Mouse (Mus musculus): ENCODE data around the gene Foxp1. TPM values are rescaled to one million over a fixed set of nuclear protein-coding genes. Genes with fewer than 3 reads are reported as not detected.

The Foxp1 gene
- polyA plus RNA-seq, 1 experiment from 2014 or later = 107 TPM

- H3K4me3 ChIP-seq = no peak overlapping the region
- peaks cover 29% of the 10 kb centered on the region for H3K4me1 ChIP-seq
- H3K9me3 ChIP-seq = peaks cover 4% of the 10 kb centered on the region
- no peak for DNase-seq (ENCODE audit: low spot score)
- H3K27ac ChIP-seq (replicated peaks) = no peak overlapping the region
- H3K27me3 ChIP-seq (replicated peaks; ENCODE audit: low read depth, poor library complexity, severe bottlenecking) = no peaks in the 10 kb centered on the region
- 71% methylated on average over 5 of the region's 5 CpGs for WGBS
- peaks cover 18% of the 10 kb centered on the region for H3K36me3 ChIP-seq (replicated peaks)
These were observed 451.8 kb downstream of the Foxp1 start for GRCm38 (mm10) chr6:99070710-99071109.

- Histone ChIP-seq H3K4me1 (peaks cover 38% of the 10 kb centered on the region), H3K4me3 (no peak overlapping the region), H3K36me3 (replicated peaks) (peaks cover 8% of the 10 kb centered on the region), H3K27ac (replicated peaks) (no peak overlapping the region), H3K27me3 (replicated peaks; ENCODE audit: low read depth, poor library complexity, severe bottlenecking) (no peaks in the 10 kb centered on the region), H3K9me3 (peaks cover under 1% of the 10 kb centered on the region; the same call in 1 of the 2 replicates)
- 95% methylated on average over 1 of the region's 1 CpGs for WGBS
- no peak for DNase-seq (ENCODE audit: low spot score)
These were observed 452.8 kb downstream of the Foxp1 start for GRCm38 (mm10) chr6:99069726-99070125.

GRCm38 (mm10) chr6:99065569-99066353 lies 456.8 kb downstream of the Foxp1 start:
- Histone ChIP-seq H3K27ac (replicated peaks) (peak overlapping the region; percentile 66), H3K4me1 (peaks cover 51% of the 10 kb centered on the region), H3K27me3 (replicated peaks; ENCODE audit: low read depth, poor library complexity, severe bottlenecking) (no peaks in the 10 kb centered on the region), H3K4me3 (no peak overlapping the region), H3K36me3 (replicated peaks) (peaks cover 3% of the 10 kb centered on the region; the same call in 1 of the 2 replicates), H3K9me3 (no peaks in the 10 kb centered on the region)
- WGBS = 34% methylated on average over 9 of the region's 9 CpGs
- DNase-seq (ENCODE audit: low spot score) = peak; percentile 31

- WGBS = 85% methylated on average over 10 of the region's 10 CpGs
- no peak overlapping the region for H3K4me3 ChIP-seq
- no peaks in the 10 kb centered on the region for H3K36me3 ChIP-seq (replicated peaks)
- 0 out of 2 replicates have a peak overlapping the region, but pooled peaks have one; percentile 32 for H3K27ac ChIP-seq (replicated peaks)
- H3K4me1 ChIP-seq = peaks cover 54% of the 10 kb centered on the region
- H3K27me3 ChIP-seq (replicated peaks; ENCODE audit: low read depth, poor library complexity, severe bottlenecking) = no peaks in the 10 kb centered on the region
- no peak for DNase-seq (ENCODE audit: low spot score)
- H3K9me3 ChIP-seq = no peaks in the 10 kb centered on the region
These were observed 458.5 kb downstream of the Foxp1 start for GRCm38 (mm10) chr6:99063982-99064484.

- WGBS = 81% methylated on average over 8 of the region's 8 CpGs
- Histone ChIP-seq H3K27me3 (replicated peaks; ENCODE audit: low read depth, poor library complexity, severe bottlenecking) (no peaks in the 10 kb centered on the region), H3K36me3 (replicated peaks) (no peaks in the 10 kb centered on the region), H3K4me3 (no peak overlapping the region), H3K4me1 (peaks cover 60% of the 10 kb centered on the region), H3K27ac (replicated peaks) (no peak overlapping the region; the same call in 1 of the 2 replicates), H3K9me3 (no peaks in the 10 kb centered on the region)
- DNase-seq (ENCODE audit: low spot score) = no peak
These were observed 459.6 kb downstream of the Foxp1 start for GRCm38 (mm10) chr6:99062931-99063330.

- peaks cover 34% of the 10 kb centered on the region for H3K4me1 ChIP-seq
- no peak for DNase-seq (ENCODE audit: low spot score)
- no peaks in the 10 kb centered on the region for H3K36me3 ChIP-seq (replicated peaks)
- no peaks in the 10 kb centered on the region for H3K27me3 ChIP-seq (replicated peaks; ENCODE audit: low read depth, poor library complexity, severe bottlenecking)
- no peak overlapping the region for H3K4me3 ChIP-seq
- H3K27ac ChIP-seq (replicated peaks) = no peak overlapping the region
- 74% methylated on average over 3 of the region's 3 CpGs for WGBS
- no peaks in the 10 kb centered on the region for H3K9me3 ChIP-seq
These were observed 463.8 kb downstream of the Foxp1 start for GRCm38 (mm10) chr6:99058688-99059087.

GRCm38 (mm10) chr6:99057113-99057553 lies 465.4 kb downstream of the Foxp1 start:
- peaks cover 22% of the 10 kb centered on the region for H3K4me1 ChIP-seq
- DNase-seq (ENCODE audit: low spot score) = no peak
- WGBS = 93% methylated on average over 4 of the region's 4 CpGs
- no peak overlapping the region for H3K4me3 ChIP-seq
- no peaks in the 10 kb centered on the region for H3K27me3 ChIP-seq (replicated peaks; ENCODE audit: low read depth, poor library complexity, severe bottlenecking)
- no peaks in the 10 kb centered on the region for H3K36me3 ChIP-seq (replicated peaks)
- no peak overlapping the region for H3K27ac ChIP-seq (replicated peaks)
- H3K9me3 ChIP-seq = no peaks in the 10 kb centered on the region

GRCm38 (mm10) chr6:99056379-99056778 lies 466.1 kb downstream of the Foxp1 start:
- Histone ChIP-seq H3K27me3 (replicated peaks; ENCODE audit: low read depth, poor library complexity, severe bottlenecking) (no peaks in the 10 kb centered on the region), H3K36me3 (replicated peaks) (no peaks in the 10 kb centered on the region), H3K27ac (replicated peaks) (no peak overlapping the region), H3K9me3 (no peaks in the 10 kb centered on the region), H3K4me1 (peaks cover 22% of the 10 kb centered on the region), H3K4me3 (no peak overlapping the region)
- 66% methylated on average over 2 of the region's 2 CpGs for WGBS
- no peak for DNase-seq (ENCODE audit: low spot score)

- Histone ChIP-seq H3K9me3 (no peaks in the 10 kb centered on the region), H3K27me3 (replicated peaks; ENCODE audit: low read depth, poor library complexity, severe bottlenecking) (no peaks in the 10 kb centered on the region), H3K36me3 (replicated peaks) (no peaks in the 10 kb centered on the region), H3K27ac (replicated peaks) (no peak overlapping the region), H3K4me1 (peaks cover 16% of the 10 kb centered on the region), H3K4me3 (no peak overlapping the region)
- 86% methylated on average over 2 of the region's 2 CpGs for WGBS
- no peak for DNase-seq (ENCODE audit: low spot score)
These were observed 468.5 kb downstream of the Foxp1 start for GRCm38 (mm10) chr6:99053998-99054397.

GRCm38 (mm10) chr6:99053111-99053510 lies 469.4 kb downstream of the Foxp1 start:
- no peaks in the 10 kb centered on the region for H3K9me3 ChIP-seq
- WGBS = 86% methylated on average over 7 of the region's 7 CpGs
- H3K27me3 ChIP-seq (replicated peaks; ENCODE audit: low read depth, poor library complexity, severe bottlenecking) = no peaks in the 10 kb centered on the region
- no peak overlapping the region for H3K27ac ChIP-seq (replicated peaks)
- no peak overlapping the region for H3K4me3 ChIP-seq
- no peaks in the 10 kb centered on the region for H3K36me3 ChIP-seq (replicated peaks)
- no peak for DNase-seq (ENCODE audit: low spot score)
- peaks cover 9% of the 10 kb centered on the region for H3K4me1 ChIP-seq

- Histone ChIP-seq H3K9me3 (no peaks in the 10 kb centered on the region), H3K27ac (replicated peaks) (no peak overlapping the region), H3K4me1 (peaks cover 5% of the 10 kb centered on the region), H3K4me3 (no peak overlapping the region), H3K36me3 (replicated peaks) (no peaks in the 10 kb centered on the region), H3K27me3 (replicated peaks; ENCODE audit: low read depth, poor library complexity, severe bottlenecking) (no peaks in the 10 kb centered on the region)
- DNase-seq (ENCODE audit: low spot score) = no peak
These were observed 470.8 kb downstream of the Foxp1 start for GRCm38 (mm10) chr6:99051724-99052123.

- no peak for DNase-seq (ENCODE audit: low spot score)
- H3K27ac ChIP-seq (replicated peaks) = no peak overlapping the region
- no peak overlapping the region for H3K4me3 ChIP-seq
- 86% methylated on average over 3 of the region's 3 CpGs for WGBS
- no peaks in the 10 kb centered on the region for H3K36me3 ChIP-seq (replicated peaks)
- H3K27me3 ChIP-seq (replicated peaks; ENCODE audit: low read depth, poor library complexity, severe bottlenecking) = no peaks in the 10 kb centered on the region
- no peaks in the 10 kb centered on the region for H3K9me3 ChIP-seq
- H3K4me1 ChIP-seq = no peaks in the 10 kb centered on the region
These were observed 472.1 kb downstream of the Foxp1 start for GRCm38 (mm10) chr6:99050288-99051006.

Measured in embryonic facial prominence, embryonic 10.5 days (tissue).